Mouse (Mus musculus) kidney, postnatal 0 days (tissue): ENCODE data around the gene Gm8369. TPM values are rescaled to one million over a fixed set of nuclear protein-coding genes. Genes with fewer than 3 reads are reported as not detected.
"Not testable (repeated sequence)": the region's sequence is repeated elsewhere in the genome, so short reads cannot be mapped to it uniquely, and the experiment has no call there.

ENCODE experiments used
- ATAC-seq: fragments of 200-750 bp; cut with Nextera tagmentation; replicated peaks from 2 replicates; pipeline ENCODE4 v1.8.0; 2017; ENCODE audit warnings: low read depth, moderate number of reproducible peaks, moderate TSS enrichment, moderate library complexity; ENCODE audit not compliant: low FRiP score
- DNase-seq: peaks from one replicate; pipeline ENCODE4 v3.0.0-alpha.2; 2016; ENCODE audit warnings: low spot score
- H3K27ac ChIP-seq: fragments of 300-500 bp; sonication (generic); 2 replicates; pipeline ENCODE4 v1.5.1; 2014; ENCODE audit warnings: mild to moderate bottlenecking
- H3K27me3 ChIP-seq: fragments of 300-500 bp; sonication (generic); 2 replicates; pipeline ENCODE4 v1.6.1; 2014; ENCODE audit warnings: low read length, mixed read lengths; ENCODE audit not compliant: insufficient read depth
- H3K36me3 ChIP-seq: fragments of 300-500 bp; sonication (generic); 2 replicates; pipeline ENCODE4 v1.6.1; 2014; ENCODE audit warnings: low read length, mixed read lengths; ENCODE audit not compliant: insufficient read depth
- H3K4me1 ChIP-seq: fragments of 300-500 bp; sonication (generic); replicated peaks from 2 replicates; pipeline ENCODE4 v1.6.1; 2014; ENCODE audit warnings: antibody characterized with exemption, low read length, mixed read lengths; ENCODE audit not compliant: insufficient read depth
- H3K4me2 ChIP-seq: fragments of 300-500 bp; sonication (generic); 2 replicates; pipeline ENCODE4 v1.6.1; 2014; ENCODE audit warnings: mild to moderate bottlenecking, low read length, moderate library complexity, mixed read lengths
- H3K4me3 ChIP-seq: fragments of 300-500 bp; sonication (generic); replicated peaks from 2 replicates; pipeline ENCODE4 v1.5.1; 2014; ENCODE audit warnings: low read depth, low read length
- H3K9ac ChIP-seq: fragments of 300-500 bp; sonication (generic); 2 replicates; pipeline ENCODE4 v1.6.1; 2014; ENCODE audit warnings: low read depth, low read length
- H3K9me3 ChIP-seq: fragments of 300-500 bp; sonication (generic); replicated peaks from 2 replicates; pipeline ENCODE4 v1.6.1; 2016; ENCODE audit warnings: low read length, inconsistent platforms, mixed read lengths
- CTCF ChIP-seq: IDR thresholded peaks from 2 replicates; pipeline ENCODE4 v1.5.1; 2016; ENCODE audit warnings: antibody characterized with exemption, low read depth, mild to moderate bottlenecking, moderate library complexity
- WGBS: fragments of 180-500 bp; shearing (Covaris S2); extraction: QIAGEN DNeasy Blood & Tissue Kit; methylation state at CpG from one replicate; pipeline ENCODE4 v1.1.7; 2014; 5-methylcytosine and 5-hydroxymethylcytosine counted together
- polyA plus RNA-seq: library from polyadenylated mRNA; unstranded; fragments of >200 nt; fragmentation: Nextera tagmentation; extraction: Ambion mirVana; gene quantifications from 2 replicates; pipeline ENCODE4 v1.2.1, GENCODE M21; 2015

Gm8369 gene
- polyA plus RNA-seq, 1 experiment from 2014 or later = not detected

- ATAC-seq (no peak), DNase-seq (no peak)
- H3K4me2 ChIP-seq = no peak overlapping the region
- H3K36me3 ChIP-seq = no peaks in the 10 kb centered on the region
- WGBS = 81% methylated on average over 1 of the region's 1 CpGs
- H3K27me3 ChIP-seq = no peaks in the 10 kb centered on the region
- H3K9ac ChIP-seq = no peak overlapping the region
- no peak overlapping the region for H3K4me3 ChIP-seq
- H3K4me1 ChIP-seq = no peaks in the 10 kb centered on the region
- no peak for TF ChIP-seq CTCF
- H3K27ac ChIP-seq = no peak overlapping the region
- no peaks in the 10 kb centered on the region for H3K9me3 ChIP-seq
Measured at GRCm38 (mm10) chr19:11492671-11493070, 6.9 kb downstream of the Gm8369 start.

GRCm38 (mm10) chr19:11494519-11494918 lies 8.8 kb downstream of the Gm8369 start:
- TF ChIP-seq CTCF = no peak
- H3K27ac ChIP-seq = no peak overlapping the region
- H3K36me3 ChIP-seq = no peaks in the 10 kb centered on the region
- no peaks in the 10 kb centered on the region for H3K9me3 ChIP-seq
- no peaks in the 10 kb centered on the region for H3K4me1 ChIP-seq
- no peaks in the 10 kb centered on the region for H3K27me3 ChIP-seq
- 87% methylated on average over 3 of the region's 3 CpGs for WGBS
- no peak overlapping the region for H3K4me3 ChIP-seq
- DNase-seq (no peak), ATAC-seq (no peak)
- H3K4me2 ChIP-seq = no peak overlapping the region
- H3K9ac ChIP-seq = no peak overlapping the region

GRCm38 (mm10) chr19:11496361-11496760 lies 10.6 kb downstream of the Gm8369 start:
- Histone ChIP-seq H3K27ac (no peak overlapping the region), H3K4me3 (no peak overlapping the region), H3K4me2 (no peak overlapping the region), H3K27me3 (no peaks in the 10 kb centered on the region), H3K9ac (no peak overlapping the region), H3K4me1 (no peaks in the 10 kb centered on the region), H3K36me3 (no peaks in the 10 kb centered on the region), H3K9me3 (no peaks in the 10 kb centered on the region)
- DNase-seq = no peak
- 91% methylated on average over 6 of the region's 6 CpGs for WGBS
- no peak for ATAC-seq
- no peak for TF ChIP-seq CTCF

GRCm38 (mm10) chr19:11497300-11497699 lies 11.6 kb downstream of the Gm8369 start:
- H3K4me2 ChIP-seq, H3K36me3 ChIP-seq, ATAC-seq, H3K27ac ChIP-seq, H3K4me3 ChIP-seq, DNase-seq, H3K27me3 ChIP-seq, H3K9me3 ChIP-seq, H3K4me1 ChIP-seq, H3K9ac ChIP-seq: not testable (repeated sequence)
- WGBS = 76% methylated on average over 1 of the region's 1 CpGs

GRCm38 (mm10) chr19:11500796-11501195 lies 15.1 kb downstream of the Gm8369 start:
- H3K36me3 ChIP-seq = no peaks in the 10 kb centered on the region
- H3K4me3 ChIP-seq = no peak overlapping the region
- H3K4me1 ChIP-seq = no peaks in the 10 kb centered on the region
- H3K9me3 ChIP-seq = no peaks in the 10 kb centered on the region
- TF ChIP-seq CTCF = no peak
- no peak overlapping the region for H3K4me2 ChIP-seq
- H3K9ac ChIP-seq = no peak overlapping the region
- ATAC-seq (no peak), DNase-seq (no peak)
- WGBS = 91% methylated on average over 1 of the region's 1 CpGs
- H3K27ac ChIP-seq = no peak overlapping the region
- H3K27me3 ChIP-seq = no peaks in the 10 kb centered on the region

- ATAC-seq = no peak
- WGBS = 81% methylated on average over 4 of the region's 4 CpGs
- Histone ChIP-seq H3K4me3 (no peak overlapping the region), H3K4me1 (no peaks in the 10 kb centered on the region), H3K4me2 (no peak overlapping the region), H3K9ac (no peak overlapping the region), H3K27ac (no peak overlapping the region), H3K36me3 (no peaks in the 10 kb centered on the region), H3K9me3 (no peaks in the 10 kb centered on the region), H3K27me3 (no peaks in the 10 kb centered on the region)
- DNase-seq = no peak
- TF ChIP-seq CTCF = no peak
Measured at GRCm38 (mm10) chr19:11501326-11501725, 15.6 kb downstream of the Gm8369 start.

GRCm38 (mm10) chr19:11504857-11505256 lies 19.1 kb downstream of the Gm8369 start:
- no peak for DNase-seq
- 77% methylated on average over 1 of the region's 1 CpGs for WGBS
- Histone ChIP-seq H3K9me3 (no peaks in the 10 kb centered on the region), H3K27me3 (no peaks in the 10 kb centered on the region), H3K27ac (no peak overlapping the region), H3K4me2 (no peak overlapping the region), H3K4me1 (no peaks in the 10 kb centered on the region), H3K36me3 (no peaks in the 10 kb centered on the region), H3K9ac (no peak overlapping the region), H3K4me3 (no peak overlapping the region)
- ATAC-seq = no peak
- TF ChIP-seq CTCF = no peak
